Mouse (Mus musculus) lung, postnatal 25 days (tissue): Measurements from ENCODE around the gene Cenpw.

Source experiments
- DNase-seq: peaks from one replicate; pipeline ENCODE4 v3.0.0; 2022; ENCODE audit warnings: low spot score

Cenpw gene

GRCm38 (mm10) chr10:30199916-30200826 is at the start of gene Cenpw:
Gene Cenpw, minus strand, starts transcription at chr10:30200560.
- peak; percentile 84 for DNase-seq

GRCm38 (mm10) chr10:30249654-30250053 is 49.3 kb upstream of the Cenpw start:
- DNase-seq = no peak

- no peak for DNase-seq
Measured at GRCm38 (mm10) chr10:30199501-30199900, 859 bp downstream of the Cenpw start.

- no peak for DNase-seq
Measured at GRCm38 (mm10) chr10:30167700-30168099, 32.7 kb downstream of the Cenpw start.
